Mouse (Mus musculus): ENCODE results near the gene Tmem106c.

Gene Tmem106c

DNA sequence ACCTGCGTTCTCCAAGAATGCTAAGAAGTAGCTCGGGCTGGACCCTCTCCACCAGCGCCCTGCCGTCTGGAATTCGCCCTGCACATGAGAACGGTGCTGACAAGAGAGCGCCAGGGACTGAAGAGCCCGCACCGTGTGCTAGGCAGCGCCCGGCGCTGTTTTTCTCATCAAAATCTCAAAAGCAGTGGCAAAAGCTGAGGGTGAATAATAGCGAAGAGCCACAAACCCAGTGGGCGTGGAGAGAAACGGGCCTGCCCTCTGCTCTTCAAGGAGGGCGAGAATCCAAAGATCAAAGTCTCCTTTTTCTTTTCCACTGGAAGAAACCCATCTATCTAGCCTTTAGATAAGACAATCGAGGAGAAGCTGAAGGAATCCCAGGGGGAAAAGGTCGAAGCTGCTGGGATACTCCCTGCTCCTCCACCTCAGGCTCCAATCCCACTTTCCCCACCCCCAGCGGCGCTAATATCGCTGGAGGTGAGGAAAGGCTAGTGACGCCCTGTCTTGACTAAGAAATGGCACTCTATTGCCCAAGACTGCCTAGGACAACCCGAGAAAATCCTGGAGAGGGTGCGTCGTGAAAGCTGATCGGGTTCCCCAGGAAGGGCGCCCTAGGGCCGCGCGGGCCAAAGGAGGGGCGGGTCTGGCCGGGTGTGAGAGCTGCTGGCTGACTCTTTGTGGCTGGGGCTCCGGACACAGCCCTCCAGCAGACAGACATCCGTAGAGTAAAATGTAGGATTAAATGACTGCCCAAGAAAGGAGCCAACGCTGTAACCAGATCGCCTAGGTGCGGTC lies 37.5 kb downstream of the Tmem106c start:
- no peak for DNase-seq (ENCODE audit: low spot score)

DNA sequence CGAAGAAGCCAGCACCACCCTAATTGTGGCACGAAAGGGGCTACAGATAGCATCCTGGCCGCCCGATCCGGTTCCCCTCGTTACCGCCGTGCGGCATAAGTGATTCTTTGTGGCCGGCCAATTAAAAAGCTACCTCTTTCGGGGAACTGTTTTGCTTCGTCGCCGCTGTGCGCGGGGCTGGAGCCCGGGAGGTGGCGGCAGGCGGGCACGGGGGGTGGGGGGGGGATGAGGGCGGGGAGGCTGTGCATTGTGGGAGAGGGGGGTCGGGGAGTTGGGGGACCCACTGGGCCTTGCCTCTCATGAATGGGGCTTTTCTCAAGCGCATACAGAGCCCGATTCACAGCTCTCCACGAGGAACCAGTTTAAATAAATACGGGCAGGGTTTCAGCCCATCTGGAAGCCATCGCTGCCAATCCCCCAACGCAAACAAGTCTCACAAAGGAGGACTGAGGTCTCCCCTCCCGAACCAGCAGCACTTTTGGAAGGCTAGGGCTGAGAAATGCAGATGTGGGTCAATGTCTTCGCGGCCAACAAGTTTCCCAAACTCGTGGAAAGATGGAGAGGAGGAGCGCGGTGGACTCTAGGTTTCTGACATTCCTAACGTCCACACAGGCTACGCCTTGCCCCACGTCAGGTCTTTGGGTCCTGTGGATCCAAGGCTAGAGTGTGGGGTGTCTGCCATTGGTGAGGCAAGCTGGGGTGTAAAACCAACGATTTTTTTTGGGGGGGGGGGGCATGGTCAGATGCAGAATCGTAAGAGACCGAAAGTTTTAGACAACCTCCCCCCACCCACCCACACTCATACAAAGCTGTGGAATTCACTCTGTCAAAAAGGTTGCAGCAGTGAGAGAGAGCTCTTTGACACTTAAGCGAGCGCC lies 38.4 kb downstream of the Tmem106c start:
- DNase-seq (ENCODE audit: low spot score), result no peak

DNA sequence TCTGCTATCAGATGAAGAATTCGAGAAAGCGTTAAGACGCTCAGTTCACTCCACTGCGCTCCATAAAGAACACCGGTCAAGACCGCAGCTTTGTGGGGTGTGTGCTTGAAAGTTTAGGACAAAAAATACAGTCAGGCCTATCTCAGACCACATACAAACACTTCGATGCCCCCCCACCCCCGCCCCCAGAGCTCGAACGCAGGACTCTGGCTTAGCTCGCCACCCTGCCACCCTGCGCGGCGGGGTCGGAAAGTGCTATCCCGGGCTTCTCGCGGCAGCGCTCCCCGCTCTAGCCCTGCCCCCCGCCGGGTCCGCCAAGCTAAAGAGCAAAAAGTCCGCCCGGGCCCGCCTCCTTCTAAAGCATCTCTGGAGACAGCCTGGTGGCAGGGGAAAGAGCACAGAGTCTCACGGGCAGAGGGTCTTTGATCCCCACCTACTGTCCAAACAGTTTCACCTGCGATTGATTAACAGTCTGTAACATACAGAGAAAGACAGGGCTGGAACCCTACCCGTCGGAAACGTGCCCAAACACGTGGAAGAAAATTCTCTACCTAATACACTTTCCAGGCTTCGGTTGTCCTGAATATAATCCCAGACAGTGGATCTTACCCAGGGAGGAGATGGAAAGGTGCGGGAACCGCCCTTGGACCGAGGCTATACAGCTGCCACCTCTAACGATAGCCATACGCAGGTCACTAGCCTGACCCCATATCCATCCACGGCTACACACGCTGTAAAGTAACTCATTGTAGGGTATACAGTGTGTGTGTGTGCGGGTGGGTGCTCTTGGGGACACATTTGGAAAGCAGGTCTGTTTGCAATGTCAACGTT lies 39.2 kb downstream of the Tmem106c start:
- no peak for DNase-seq (ENCODE audit: low spot score)

DNA sequence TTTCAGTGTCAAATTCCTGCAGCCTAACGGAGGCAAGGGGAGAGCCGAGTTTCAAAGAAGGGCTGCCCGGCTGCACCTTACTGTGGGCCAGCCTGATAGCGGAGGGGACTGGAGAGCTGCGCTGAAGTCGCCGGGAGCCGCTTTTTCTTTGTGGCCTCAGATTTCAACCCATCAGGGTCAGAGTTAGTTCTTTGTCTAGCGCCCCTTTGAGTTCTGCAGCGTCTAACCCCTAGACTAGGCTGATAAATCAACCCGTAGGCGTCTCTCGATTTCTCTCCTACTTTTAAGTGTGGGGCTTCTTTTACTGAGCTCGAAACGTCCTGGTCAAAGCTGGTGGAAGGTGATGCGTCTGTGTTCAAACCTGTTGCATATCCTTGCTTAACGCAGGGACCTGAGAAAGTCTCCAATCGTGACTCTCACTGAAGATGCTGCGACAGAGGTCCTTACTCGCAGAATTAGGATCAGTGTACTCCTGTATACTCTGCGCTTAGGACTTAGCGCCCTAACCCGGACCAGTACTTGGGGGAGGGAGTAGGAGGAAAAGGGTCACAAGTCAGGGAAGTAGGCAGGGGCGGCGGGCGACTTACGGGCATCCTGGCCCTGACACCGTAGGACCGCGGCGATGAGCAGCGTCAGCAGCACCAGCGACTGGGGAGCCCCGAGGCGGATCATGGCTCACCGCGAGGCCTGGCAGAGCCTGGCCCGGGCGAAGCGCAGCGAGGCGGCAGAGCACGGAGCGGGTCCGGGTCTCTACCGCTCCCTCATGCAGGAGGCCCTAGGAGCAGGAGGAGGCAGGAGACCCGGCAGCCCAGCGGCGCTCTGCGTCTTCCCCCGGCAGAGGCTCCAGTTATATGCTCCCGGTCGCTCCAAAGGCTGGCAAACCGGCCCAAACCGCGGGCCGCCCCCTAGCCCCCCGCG lies 40.1 kb downstream of the Tmem106c start, which contains the start of gene Col2a1:
Gene Col2a1, minus strand, starts transcription at position 874 of the 918 bp plus-strand sequence.
- DNase-seq (ENCODE audit: low spot score), result no peak

DNA sequence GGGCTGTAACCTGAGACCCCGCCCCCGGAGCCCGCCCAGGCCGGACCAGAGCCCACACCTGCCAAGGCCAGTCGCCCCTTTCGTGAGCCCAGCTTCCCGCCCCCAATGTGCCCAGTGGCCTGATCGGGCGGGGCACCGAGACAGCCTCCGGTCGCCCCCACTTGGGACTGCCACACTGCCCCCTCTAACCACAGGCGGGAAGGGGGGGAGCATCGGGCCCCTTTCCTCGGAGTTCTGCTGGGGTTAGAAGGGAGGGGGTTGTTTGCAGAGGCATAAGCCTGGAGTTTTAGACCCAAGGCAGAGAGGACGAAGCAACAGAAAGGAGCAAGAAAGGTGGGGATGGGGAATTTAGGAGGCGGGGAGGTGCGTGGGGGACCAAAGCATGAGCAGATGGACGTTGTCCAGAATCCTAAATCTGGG lies 40.8 kb downstream of the Tmem106c start:
- no peak for DNase-seq (ENCODE audit: low spot score)

DNA sequence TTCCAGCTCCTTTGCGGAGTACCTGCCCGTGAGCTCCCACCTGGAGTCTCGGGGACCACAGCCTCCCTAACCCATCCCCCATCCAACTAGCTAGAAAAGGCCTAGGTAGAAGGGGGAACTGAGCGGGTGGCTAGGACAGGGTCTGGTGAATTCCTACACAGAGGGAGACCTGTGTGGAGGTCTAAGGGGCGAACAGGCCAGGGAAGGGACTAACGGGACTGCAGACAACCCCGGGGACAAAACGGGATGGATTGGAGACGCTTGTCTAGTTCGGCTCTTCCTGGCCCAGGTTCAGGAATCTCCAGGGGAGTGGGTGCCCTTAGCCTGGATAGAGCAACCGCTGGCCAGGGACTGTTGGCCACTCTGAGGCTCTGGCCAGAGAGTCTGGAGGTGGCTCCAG lies 41.2 kb downstream of the Tmem106c start:
- DNase-seq (ENCODE audit: low spot score), result no peak

DNA sequence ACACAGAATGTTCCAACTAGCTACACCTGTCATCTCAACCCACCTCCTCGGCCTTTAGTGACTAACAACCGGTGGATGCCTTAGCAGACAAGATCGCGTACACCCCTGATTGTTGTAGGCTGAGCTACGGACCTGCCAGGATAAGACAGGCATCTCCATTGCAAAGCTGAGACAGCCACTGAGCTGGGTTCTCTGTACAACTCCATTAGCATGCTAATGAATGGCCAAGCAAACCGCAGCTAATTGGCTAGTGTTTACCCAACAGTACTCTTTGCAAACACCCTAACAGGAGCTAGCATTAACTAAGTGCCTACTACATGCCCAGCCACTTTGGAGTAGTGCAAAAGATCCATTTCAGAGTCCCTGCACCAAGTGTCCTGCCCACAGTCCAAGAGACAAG lies 48.8 kb downstream of the Tmem106c start:
- DNase-seq (ENCODE audit: low spot score), result no peak

DNA sequence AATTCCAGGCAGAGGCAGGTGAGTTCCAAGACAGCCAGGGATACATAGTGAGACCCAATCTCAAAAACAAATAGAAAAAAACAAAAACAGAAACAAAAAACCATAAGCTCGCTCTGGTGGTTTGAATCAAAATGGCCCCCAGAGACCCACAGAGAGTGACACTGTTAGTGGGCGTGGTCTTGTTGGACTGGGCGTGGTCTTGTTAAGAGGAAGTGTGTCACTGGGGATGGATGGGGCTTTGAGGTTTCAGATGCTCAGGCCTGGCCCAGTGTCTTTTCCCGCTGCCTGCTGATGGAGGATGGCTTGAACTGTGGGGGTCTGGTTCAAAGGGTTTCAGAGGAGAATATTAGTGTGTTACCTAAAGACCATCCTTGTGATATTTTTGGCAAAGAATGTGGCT lies 53.9 kb downstream of the Tmem106c start:
- DNase-seq (ENCODE audit: low spot score), result no peak

DNA sequence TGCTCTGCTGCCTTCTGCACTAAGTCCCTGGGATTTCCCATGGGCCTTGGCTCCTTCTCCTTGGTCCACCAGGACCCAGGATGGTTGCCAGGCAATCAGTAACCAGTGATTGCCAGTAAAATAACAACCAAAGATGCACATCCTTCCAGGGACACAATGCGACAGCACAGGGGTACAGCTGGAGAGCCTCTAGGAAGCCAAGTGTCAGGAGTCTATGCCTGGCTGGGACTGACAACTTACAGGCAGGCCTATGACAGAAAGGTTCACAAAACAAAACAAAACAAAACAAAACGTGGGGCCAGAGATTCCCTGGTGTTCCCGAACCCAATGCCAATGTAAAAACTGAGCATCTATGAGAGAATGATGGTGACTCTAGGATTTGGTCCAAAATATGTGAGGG lies 55.0 kb downstream of the Tmem106c start:
- no peak for DNase-seq (ENCODE audit: low spot score)

Data from ovary, postnatal 10 days (tissue).